Mouse (Mus musculus) ES-E14 (cell line): ENCODE results near the gene Il17ra.

Source experiments
- CHD2 ChIP-seq: IDR thresholded peaks from 2 replicates; pipeline ENCODE4 v1.6.1; 2014; ENCODE audit warnings: mild to moderate bottlenecking, low read depth, low read length, inconsistent platforms
- HCFC1 ChIP-seq: IDR thresholded peaks from 2 replicates; pipeline ENCODE4 v1.6.1; 2012; ENCODE audit warnings: low read length, inconsistent platforms, borderline replicate concordance; ENCODE audit not compliant: insufficient read depth
- MAFK ChIP-seq: IDR thresholded peaks from 2 replicates; pipeline ENCODE4 v1.6.1; 2014; ENCODE audit warnings: mild to moderate bottlenecking, low read depth, low read length, inconsistent platforms; ENCODE audit not compliant: insufficient read depth
- ZC3H11A ChIP-seq: IDR thresholded peaks from 2 replicates; pipeline ENCODE4 v1.6.1; 2012; ENCODE audit warnings: low read depth, mild to moderate bottlenecking, inconsistent platforms, low read length, borderline replicate concordance
- ZNF384 ChIP-seq: IDR thresholded peaks from 2 replicates; pipeline ENCODE4 v1.6.1; 2012; ENCODE audit warnings: low read depth, low read length, inconsistent platforms

DNA sequence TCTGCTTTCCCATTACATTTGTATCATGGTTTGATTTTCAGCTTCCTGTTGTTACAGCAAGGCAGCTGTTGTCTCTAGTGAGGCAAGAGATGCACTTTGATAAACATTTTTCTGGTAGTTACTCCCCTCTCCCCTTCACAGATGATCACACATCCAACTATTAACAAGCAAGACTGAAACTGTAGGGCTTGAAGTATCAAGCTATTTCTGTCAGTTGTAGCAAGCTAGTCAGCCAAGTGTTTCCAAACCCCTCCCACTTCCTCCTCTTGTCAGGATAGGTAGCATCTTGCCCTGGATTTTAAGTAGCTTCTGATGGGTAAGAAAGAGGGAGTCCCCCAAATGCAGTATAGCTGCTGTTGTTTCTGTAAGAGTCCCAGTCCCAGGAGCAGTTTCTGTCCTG, 6.7 kb downstream of the Il17ra start:
- no peak for TF ChIP-seq ZNF384
- no peak for TF ChIP-seq MAFK
- no peak for TF ChIP-seq CHD2
- no peak for TF ChIP-seq ZC3H11A
- no peak for TF ChIP-seq HCFC1
